Mouse (Mus musculus) lung, adult 2 months (tissue): Measurements from ENCODE around the gene Pfn3. TPM values are rescaled to one million over a fixed set of nuclear protein-coding genes. Genes with fewer than 3 reads are reported as not detected.
A peak's percentile ranks its signal among the peaks of the same experiment; 100 is the strongest.

Experiments used
- DNase-seq: peaks from one replicate; pipeline ENCODE4 v3.0.0; 2022
- H3K4me1 ChIP-seq: fragments of 200-500 bp; 2 replicates; pipeline ENCODE4 v1.6.1; 2011; ENCODE audit warnings: low read length; ENCODE audit not compliant: control insufficient read depth, insufficient read depth
- H3K4me3 ChIP-seq: fragments of 200-500 bp; replicated peaks from 2 replicates; pipeline ENCODE3; 2011; ENCODE audit warnings: low read depth, mild to moderate bottlenecking, control low read depth, low read length; ENCODE audit errors: extremely low read depth
- CTCF ChIP-seq: fragments of 200-500 bp; IDR thresholded peaks from 2 replicates; pipeline ENCODE4 v1.5.1; 2011; ENCODE audit warnings: mild to moderate bottlenecking, low read length, control low read depth; ENCODE audit not compliant: insufficient read depth
- POLR2A ChIP-seq: fragments of 200-500 bp; IDR thresholded peaks from 2 replicates; pipeline ENCODE4 v1.6.1; 2011; ENCODE audit warnings: low read depth, mild to moderate bottlenecking, control low read depth, low read length, borderline replicate concordance; ENCODE audit errors: extremely low read depth
- WGBS: fragments of 180-500 bp; shearing (Covaris S2); methylation state at CpG from one replicate; pipeline ENCODE4 v1.1.7; 2018; 5-methylcytosine and 5-hydroxymethylcytosine counted together
- polyA plus RNA-seq: library from polyadenylated mRNA; depleted of rRNA; stranded (reverse); fragments of >200 nt; gene quantifications from 2 replicates; pipeline ENCODE4 v1.2.3, GENCODE M21; 2012; rRNA removed

The Pfn3 gene
- polyA plus RNA-seq, 1 experiment = not detected

- WGBS = 60% methylated on average over 6 of the region's 6 CpGs
- DNase-seq = no peak
- Histone ChIP-seq H3K4me1 (no peaks in the 10 kb centered on the region), H3K4me3 (no peak overlapping the region)
- TF ChIP-seq CTCF = no peak
- TF ChIP-seq POLR2A = no peak
Observed at GRCm38 (mm10) chr13:55374206-55374924, 40.7 kb downstream of the Pfn3 start.

- no peak for DNase-seq
- Histone ChIP-seq H3K4me3 (no peak overlapping the region), H3K4me1 (no peaks in the 10 kb centered on the region)
- no peak for TF ChIP-seq CTCF
- no peak for TF ChIP-seq POLR2A
- WGBS = 60% methylated on average over 5 of the region's 5 CpGs
Observed at GRCm38 (mm10) chr13:55371740-55372139, 43.3 kb downstream of the Pfn3 start.

- TF ChIP-seq POLR2A (no peak), CTCF (no peak)
- no peak overlapping the region for H3K4me3 ChIP-seq
- no peak for DNase-seq
- no peaks in the 10 kb centered on the region for H3K4me1 ChIP-seq
- 52% methylated on average over 8 of the region's 8 CpGs for WGBS
Observed at GRCm38 (mm10) chr13:55371007-55371681, 43.9 kb downstream of the Pfn3 start.

- no peaks in the 10 kb centered on the region for H3K4me1 ChIP-seq
- peak overlapping the region; percentile 35 for H3K4me3 ChIP-seq
- DNase-seq = no peak
- 23% methylated on average over 3 of the region's 3 CpGs for WGBS
- no peak for TF ChIP-seq POLR2A
- no peak for TF ChIP-seq CTCF
Observed at GRCm38 (mm10) chr13:55370234-55370633, 44.8 kb downstream of the Pfn3 start.

GRCm38 (mm10) chr13:55369531-55370114 is 45.4 kb downstream of the Pfn3 start, which contains the start of gene Rgs14:
TSS of gene Rgs14 (plus strand) at chr13:55369732.
- WGBS = 17% methylated on average over 13 of the region's 13 CpGs
- no peaks in the 10 kb centered on the region for H3K4me1 ChIP-seq
- TF ChIP-seq CTCF (no peak), POLR2A (no peak)
- peak within 1 kb of the TSS; percentile 35 for H3K4me3 ChIP-seq
- DNase-seq = peak; percentile 14

GRCm38 (mm10) chr13:55368401-55368800 is 46.6 kb downstream of the Pfn3 start:
- TF ChIP-seq POLR2A (no peak), CTCF (no peak)
- Histone ChIP-seq H3K4me3 (no peak overlapping the region), H3K4me1 (no peaks in the 10 kb centered on the region)
- 66% methylated on average over 7 of the region's 7 CpGs for WGBS
- no peak for DNase-seq

Other genes starting within 250 kb of the Pfn3 start
- 16.7 and 21.6 TPM in 2 replicates for gene Nsd1, start 205.4 kb downstream of the Pfn3 start, polyA plus RNA-seq
- gene Prelid1, start 94.7 kb downstream of the Pfn3 start, polyA plus RNA-seq = 216 and 247 TPM in 2 replicates
- gene Rab24, start 93.3 kb downstream of the Pfn3 start, polyA plus RNA-seq = 60.4 and 69.2 TPM in 2 replicates
- gene Mxd3, start 85.4 kb downstream of the Pfn3 start, polyA plus RNA-seq = 1.5 and 2.7 TPM in 2 replicates
- gene Lman2, start 52.4 kb downstream of the Pfn3 start, polyA plus RNA-seq = 76.2 and 80.8 TPM in 2 replicates
- 11.7 and 11.8 TPM in 2 replicates for gene Rgs14, start 45.5 kb downstream of the Pfn3 start, polyA plus RNA-seq
- 0.28 and 1.7 TPM in 2 replicates for gene Slc34a1, start 17.0 kb downstream of the Pfn3 start, polyA plus RNA-seq
- gene F12, start 11.6 kb upstream of the Pfn3 start, polyA plus RNA-seq = 0.19 and 0.36 TPM in 2 replicates
- gene Grk6, start 29.8 kb upstream of the Pfn3 start, polyA plus RNA-seq = 45.2 and 55.5 TPM in 2 replicates
- gene Prr7, start 49.0 kb upstream of the Pfn3 start, polyA plus RNA-seq = 5.6 and 9.6 TPM in 2 replicates
- 20.6 and 21.6 TPM in 2 replicates for gene Dbn1, start 72.9 kb upstream of the Pfn3 start, polyA plus RNA-seq
- gene Pdlim7, start 98.4 kb upstream of the Pfn3 start, polyA plus RNA-seq = 72.1 and 80.5 TPM in 2 replicates
- gene Dok3, start 114.1 kb upstream of the Pfn3 start, polyA plus RNA-seq = 39.8 TPM in 2 replicates
- gene Ddx41, start 121.4 kb upstream of the Pfn3 start, polyA plus RNA-seq = 58.0 and 61.1 TPM in 2 replicates
- gene Fam193b, start 155.9 kb upstream of the Pfn3 start, polyA plus RNA-seq = 142 and 151 TPM in 2 replicates
- gene Tmed9, start 158.5 kb upstream of the Pfn3 start, polyA plus RNA-seq = 59.3 and 81.6 TPM in 2 replicates
- 21.2 TPM in 2 replicates for gene B4galt7, start 184.7 kb upstream of the Pfn3 start, polyA plus RNA-seq
- 16.3 and 25.3 TPM in 2 replicates for gene Caml, start 207.8 kb upstream of the Pfn3 start, polyA plus RNA-seq
- 9.9 and 15.8 TPM in 2 replicates for gene Ddx46, start 219.8 kb upstream of the Pfn3 start, polyA plus RNA-seq